Mouse (Mus musculus): ENCODE measurements around the gene Gpr161. TPM values are rescaled to one million over a fixed set of nuclear protein-coding genes. Genes with fewer than 3 reads are reported as not detected.

The Gpr161 gene
- under 1 TPM in 1 of 2 experiments, not detected in 1; 0.09 TPM for polyA plus RNA-seq (2017; shearing (Covaris generic))

GRCm38 (mm10) chr1:165295489-165295888, at the start of gene Gpr161:
Gpr161 (plus strand) TSS chr1:165295789.
- ATAC-seq: no peak

- ATAC-seq: no peak
Measured at GRCm38 (mm10) chr1:165246587-165246986, 49.0 kb upstream of the Gpr161 start.

DNA sequence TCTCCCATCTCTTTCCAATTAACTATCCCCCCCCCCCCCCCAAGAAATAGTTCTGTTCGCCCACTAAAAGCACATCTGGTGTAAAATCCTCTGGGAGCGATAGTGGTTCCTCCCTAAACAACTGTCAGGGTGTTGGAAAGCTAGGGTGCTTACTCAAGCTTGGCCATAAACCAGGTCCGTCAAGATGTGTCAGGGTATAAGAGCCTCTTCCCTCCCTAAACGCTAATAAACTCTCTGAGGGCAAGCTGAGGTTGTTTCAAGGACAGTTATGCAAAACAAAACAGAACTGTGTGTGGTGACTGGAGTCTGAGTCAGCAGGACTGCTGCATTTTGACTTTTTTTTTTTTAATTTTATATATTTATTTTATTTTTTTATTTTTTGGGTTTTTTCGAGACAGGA, 48.5 kb upstream of the Gpr161 start:
- no peak for ATAC-seq

DNA sequence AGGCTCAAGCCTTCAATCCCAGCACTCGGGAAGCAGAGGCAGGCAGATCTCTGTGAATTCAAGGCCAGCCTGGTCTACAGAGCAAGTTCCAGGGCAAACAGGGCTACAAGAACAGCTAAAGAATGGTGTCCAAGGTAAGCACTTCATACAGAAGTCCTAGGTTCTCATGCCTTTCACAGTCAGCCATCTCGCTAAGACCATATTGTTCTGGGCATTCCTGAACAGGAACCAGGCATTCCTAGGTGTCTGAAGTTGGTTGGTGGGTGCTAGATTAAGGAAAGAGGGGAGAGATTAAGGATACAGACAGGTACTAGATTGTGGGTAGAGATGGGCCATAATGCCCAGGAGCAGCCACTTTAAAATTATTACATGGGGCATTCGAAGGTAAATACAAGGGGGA, 47.8 kb upstream of the Gpr161 start:
- no peak for ATAC-seq

GRCm38 (mm10) chr1:165248842-165249241, 46.7 kb upstream of the Gpr161 start:
- no peak for ATAC-seq

DNA sequence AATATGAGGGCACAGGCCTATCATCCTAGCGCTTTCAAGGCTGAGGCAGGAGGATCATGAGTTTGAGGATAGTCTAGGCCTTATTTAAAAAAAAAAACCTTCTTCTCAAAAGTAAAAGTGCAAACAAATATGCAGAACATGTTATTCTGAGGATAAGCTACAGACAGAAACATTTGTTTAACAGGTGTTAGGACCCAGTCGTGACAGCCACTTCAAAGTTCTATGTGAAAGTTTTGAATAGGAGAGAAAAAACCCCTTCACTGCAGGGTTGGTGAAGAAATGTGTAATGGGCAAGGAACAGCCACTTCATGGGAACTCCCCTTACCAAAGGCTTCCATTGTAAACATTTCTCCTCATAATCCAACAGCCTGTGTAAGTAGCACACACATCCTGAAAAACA, 45.0 kb upstream of the Gpr161 start:
- ATAC-seq: no peak

- ATAC-seq: peak; percentile 53
Measured at GRCm38 (mm10) chr1:165252027-165252671, 43.4 kb upstream of the Gpr161 start.

GRCm38 (mm10) chr1:165274946-165275345, 20.6 kb upstream of the Gpr161 start:
- ATAC-seq: no peak

- no peak for ATAC-seq
Measured at GRCm38 (mm10) chr1:165280741-165281140, 14.8 kb upstream of the Gpr161 start.

DNA sequence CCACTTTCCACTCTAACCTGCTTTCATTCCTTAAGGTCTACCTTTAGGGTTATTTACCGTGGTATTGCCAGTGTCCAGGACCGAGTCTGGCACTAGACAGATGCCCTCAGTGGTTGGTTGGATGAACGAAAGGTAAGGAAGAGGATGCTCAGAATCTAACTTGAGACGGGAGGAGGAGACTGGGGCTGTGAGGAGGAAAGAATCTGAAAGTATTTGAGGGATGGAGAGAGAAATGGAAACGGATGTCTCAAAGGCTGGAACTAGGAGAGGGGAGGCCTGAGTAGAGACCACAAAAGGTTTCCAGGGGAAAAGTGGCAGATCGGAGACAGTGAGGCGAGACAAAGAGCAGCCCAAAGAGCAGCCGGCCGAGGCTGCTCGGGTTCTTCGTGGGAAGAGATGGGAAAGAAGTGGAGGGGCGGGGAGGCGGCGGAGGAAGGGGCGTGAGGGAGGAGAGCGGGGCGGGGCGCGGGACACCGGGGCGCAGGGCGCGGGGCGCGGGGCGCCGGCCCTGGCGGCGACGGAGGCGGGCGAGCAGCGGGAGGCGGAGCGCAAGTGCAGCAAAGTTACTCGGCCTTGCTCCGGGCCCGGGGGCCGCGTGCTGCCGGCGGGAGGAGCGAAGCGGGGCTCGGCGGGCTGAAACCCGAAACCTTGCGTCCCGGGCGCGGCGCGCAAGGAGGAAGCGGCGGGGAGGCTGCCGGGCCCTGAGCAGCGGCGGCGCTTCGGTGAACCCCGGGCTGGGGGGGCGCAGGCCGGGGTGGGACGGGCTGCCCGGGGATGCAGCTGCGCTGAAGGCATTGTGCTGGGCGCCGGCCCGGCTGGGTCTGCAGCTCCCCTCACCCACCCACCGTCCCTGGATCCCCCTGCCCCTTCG, 14.0 kb upstream of the Gpr161 start:
- ATAC-seq: no peak

DNA sequence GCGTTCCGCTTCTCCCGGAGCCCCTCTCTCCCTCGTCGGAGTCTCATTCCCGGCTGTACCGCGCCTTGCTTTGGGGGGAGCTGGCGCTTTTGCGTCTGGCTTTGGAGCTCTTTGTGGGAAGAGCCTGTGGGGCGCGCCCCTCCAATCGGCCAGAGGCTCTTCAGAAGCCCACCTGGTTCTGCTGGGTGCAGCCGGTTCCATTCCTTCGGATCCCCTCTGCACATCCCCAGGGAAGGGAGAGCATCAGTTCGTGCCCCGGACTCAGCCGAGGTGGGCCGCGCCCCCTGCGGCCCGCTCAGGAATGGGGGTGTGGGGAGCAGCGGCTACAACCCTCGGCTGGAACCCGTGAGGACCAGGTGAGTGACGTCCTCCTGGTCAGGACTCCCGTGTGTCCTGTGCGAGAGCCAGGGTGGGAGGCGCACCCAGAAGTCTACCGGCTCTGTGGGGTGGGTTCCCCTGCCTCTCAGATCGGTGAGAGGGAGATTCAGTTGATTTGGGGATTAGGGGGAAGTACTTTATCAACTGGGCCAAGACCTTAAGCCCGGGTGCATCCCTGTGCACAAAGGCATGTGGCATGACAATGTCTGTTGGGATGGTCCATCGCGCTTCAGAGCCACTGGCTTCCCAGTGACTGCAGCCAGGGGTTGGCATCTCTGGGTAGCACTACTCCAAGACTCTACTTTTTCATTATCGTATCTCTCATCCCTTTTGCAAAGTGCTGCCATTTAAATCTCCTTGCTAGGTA, 13.2 kb upstream of the Gpr161 start:
- ATAC-seq: no peak

DNA sequence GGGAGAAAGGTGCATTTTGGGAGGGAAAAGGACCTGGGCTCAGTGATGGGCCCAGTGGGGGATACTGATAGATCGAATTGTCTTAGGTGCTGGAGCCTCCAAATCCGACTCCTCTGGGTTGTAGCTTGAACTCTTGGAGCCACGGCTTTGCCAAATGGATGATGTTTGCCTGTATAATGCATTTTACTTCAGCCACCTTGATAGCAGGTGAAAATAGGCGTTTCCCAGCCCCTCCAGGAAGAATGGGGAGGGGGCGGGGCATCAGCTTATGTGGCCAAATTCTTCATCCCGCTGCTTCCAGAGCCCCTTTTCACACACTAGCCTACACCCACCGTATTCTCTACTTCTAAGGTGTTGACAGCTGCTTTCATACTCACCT, 12.6 kb upstream of the Gpr161 start:
- no peak for ATAC-seq

DNA sequence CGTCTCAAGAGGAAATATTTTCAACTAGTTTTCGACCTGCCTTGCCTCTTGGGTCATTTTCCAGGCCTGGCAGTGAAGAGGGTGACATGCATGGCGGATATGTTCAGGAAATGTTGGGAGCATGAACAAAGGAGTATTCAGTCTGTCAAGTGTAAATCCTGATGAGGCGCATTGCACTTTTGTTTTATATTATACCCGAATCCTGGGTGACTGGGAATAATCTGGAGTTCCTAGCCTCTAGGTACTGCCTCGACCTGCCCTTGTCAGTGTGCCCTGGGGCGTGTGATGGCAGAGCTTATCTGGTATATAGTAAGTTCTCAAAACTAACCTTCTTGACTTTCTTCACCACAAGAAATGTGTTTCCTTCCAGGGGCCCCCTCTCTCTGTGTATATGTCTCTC, 11.5 kb upstream of the Gpr161 start:
- no peak for ATAC-seq

DNA sequence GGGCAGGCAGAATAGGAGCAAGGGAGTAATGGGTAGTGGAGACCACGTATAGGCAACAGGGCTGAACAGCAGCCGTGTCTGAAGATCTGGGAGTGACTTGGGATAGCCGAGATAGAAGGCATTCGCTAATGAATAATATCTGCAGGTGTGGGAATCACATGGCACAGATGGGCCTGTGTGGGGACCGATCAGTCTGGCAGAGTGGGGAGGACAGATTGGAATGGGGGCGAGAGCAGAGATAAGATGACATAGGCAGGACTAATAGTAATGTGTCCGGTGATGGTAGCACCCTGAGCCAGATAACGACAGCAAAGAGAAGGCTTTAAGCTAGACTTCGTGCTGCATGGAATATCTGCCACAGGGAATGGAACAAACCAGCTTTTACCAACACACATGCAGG, 7.4 kb upstream of the Gpr161 start:
- ATAC-seq: no peak

DNA sequence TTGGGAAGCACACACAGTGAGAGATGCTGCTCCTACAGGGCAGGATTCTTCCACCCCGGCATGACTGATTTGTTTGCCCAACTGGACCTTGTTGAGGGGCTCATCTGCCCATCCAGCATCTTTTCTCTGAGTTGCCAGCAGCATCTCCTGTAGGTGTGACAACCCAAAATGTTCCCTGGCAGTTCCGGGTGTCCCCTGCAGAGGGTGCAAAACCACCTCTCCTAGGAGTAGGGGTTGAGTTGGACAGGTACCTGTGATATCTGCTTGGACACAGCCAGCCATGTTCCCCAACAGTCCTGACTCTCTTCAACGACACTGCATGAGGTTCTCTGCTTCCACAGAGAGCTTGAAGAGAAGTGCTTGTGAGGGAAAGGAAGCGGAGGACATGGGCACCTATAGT, 5.8 kb upstream of the Gpr161 start:
- ATAC-seq: no peak

DNA sequence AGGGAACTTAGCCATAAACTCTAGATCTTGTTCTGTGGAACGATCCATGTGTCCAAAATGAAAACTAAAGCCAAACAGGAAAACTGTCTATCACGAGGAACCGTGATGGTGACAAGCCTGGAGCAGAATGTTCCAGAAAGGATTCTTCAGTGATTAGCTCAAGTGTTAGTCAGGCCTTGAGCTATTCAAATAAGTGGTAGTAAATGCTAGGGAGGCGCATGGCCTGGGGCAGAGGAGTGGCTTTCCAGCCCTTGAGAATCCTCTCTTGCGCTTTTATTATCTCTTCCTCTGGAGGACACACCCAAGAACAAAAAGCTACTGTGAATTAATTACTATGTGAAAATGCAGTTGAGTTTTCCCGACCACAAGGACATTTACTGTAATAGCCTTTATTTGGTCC, 4.0 kb upstream of the Gpr161 start:
- ATAC-seq: no peak

DNA sequence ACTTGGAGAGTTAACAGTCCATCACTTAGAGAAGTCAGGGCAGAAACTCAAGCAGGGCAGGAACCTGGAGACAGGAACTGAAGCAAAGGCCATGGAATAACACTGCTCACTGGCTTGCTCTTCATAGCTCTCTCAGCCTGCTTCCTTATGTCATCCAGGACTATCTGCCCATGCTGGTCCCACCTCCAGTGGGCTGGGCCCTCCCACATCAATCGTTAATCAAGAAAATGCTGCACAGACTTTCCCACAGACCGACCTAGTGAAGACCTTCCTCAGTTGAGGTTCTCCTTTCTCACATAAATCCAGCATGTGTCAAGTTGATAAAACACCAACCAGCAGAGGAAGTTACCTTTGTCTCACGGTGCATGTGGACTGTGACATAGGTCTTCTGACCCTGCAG, 5.5 kb downstream of the Gpr161 start:
- ATAC-seq: no peak

DNA sequence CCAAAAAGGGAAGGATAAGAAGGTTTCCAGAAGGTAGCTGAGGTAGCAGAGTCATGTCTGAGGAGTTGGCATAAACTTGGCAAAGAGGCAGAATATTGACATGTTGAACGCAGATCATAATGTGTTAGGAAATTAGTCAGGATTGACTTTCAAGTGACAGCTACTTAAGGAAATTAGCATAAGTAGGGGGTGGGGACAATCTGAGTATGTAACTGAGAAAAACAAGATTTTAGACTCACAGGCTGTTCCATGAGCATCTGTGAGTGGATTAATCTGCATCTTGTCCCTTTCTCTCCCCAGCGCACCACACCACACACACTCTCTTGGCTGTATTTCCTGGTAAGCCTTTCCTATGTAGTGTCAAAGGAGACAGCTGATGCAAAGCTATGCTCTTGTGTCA, 6.0 kb downstream of the Gpr161 start:
- ATAC-seq: no peak

DNA sequence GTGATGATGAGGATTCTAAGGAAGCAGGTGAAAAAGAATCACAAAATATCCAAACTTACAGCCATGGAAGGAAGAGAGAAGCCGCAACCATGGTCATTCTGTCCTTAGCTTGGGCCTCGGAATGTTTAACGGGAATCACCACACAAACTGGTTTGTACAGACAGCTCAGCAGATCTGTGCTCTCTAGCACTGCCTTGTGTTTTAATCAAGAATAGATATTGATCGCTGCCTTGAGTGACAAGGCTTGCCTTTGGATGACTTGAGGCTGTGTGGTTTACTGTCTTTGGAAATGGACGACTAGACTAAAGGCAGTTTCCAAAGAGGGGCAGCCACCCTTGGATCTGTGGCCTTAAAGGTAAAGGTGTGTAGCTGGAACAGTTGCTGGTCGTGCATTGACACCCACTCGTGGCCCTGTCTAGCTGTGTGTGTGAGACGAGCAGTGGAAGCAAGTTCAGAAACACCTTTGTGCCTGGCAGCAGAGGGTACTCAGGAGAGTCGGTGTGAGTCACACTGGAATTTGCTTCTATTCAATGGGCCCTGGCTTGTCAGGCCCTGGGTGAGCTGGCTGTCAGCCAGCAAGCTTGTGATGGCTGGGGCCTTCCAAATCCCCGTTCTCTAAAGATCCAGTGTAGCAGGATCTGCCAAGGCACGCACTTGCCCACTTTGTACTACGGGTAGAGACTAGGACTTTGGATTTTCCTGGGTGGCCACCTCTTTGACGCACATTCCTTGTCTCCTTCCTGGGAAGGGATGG, 7.0 kb downstream of the Gpr161 start:
- ATAC-seq: no peak

DNA sequence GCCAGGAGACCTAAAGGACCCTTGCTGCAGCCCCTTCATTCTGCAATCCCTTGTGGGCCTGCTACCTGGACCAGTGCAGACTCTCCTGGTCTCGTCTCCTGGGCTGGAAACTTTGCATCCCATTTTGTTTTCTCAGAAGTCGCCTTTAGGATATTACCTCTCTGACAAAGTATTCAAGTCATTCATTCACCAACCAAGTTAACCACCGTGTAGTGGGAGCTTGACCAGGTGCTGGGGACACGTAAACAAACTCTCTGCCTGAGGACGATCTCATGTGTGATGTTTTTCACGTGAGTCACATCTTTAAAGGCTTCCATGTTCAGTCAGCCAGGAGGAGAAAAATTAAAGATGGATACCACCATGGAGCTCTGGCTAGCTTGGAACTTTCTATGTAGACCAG, 7.6 kb downstream of the Gpr161 start:
- no peak for ATAC-seq

DNA sequence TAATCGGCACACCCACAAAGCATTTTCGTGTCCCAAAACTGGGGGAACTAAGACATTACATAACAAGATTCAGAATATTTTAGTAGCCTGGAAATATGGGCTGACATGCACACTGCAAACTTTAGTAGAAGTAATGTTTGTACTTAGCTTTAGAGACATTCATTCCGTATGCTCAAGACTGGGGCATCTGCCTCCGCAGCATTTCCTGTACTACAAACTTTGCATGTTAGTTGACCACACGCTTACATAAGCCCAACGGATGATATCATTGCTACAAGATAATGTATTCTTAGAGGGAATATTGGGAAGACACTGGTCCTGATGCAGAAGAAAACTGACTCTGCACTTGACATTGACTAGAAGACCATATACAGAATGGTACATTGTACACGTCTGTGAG, 8.8 kb downstream of the Gpr161 start:
- no peak for ATAC-seq

- no peak for ATAC-seq
Measured at GRCm38 (mm10) chr1:165308180-165308579, 12.6 kb downstream of the Gpr161 start.

- no peak for ATAC-seq
Measured at GRCm38 (mm10) chr1:165316361-165316760, 20.8 kb downstream of the Gpr161 start.

Measured in CD4-positive, CD25-positive, alpha-beta regulatory T cell, adult 4 months (primary cell).